Mouse (Mus musculus) embryonic facial prominence, embryonic 13.5 days (tissue): ENCODE measurements at regions not wholly inside any gene's neighbourhood (a gene's known extent, or its start where the extent isn't known, plus 50 kb on each side); places are given as distances from the start of the nearest gene placed in this dataset.
A peak's percentile ranks its signal among the peaks of the same experiment; 100 is the strongest.

Source experiments
- ATAC-seq: fragments of 200-750 bp; cut with Nextera tagmentation; 2 replicates; pipeline ENCODE4 v1.8.0; 2017; ENCODE audit warnings: low read depth; ENCODE audit not compliant: insufficient number of reproducible peaks, insufficient read depth, low FRiP score, low TSS enrichment
- H3K27ac ChIP-seq: fragments of 300-500 bp; sonication (generic); 2 replicates; pipeline ENCODE4 v1.5.1; 2015; ENCODE audit warnings: moderate library complexity, mild to moderate bottlenecking, inconsistent platforms
- H3K27me3 ChIP-seq: fragments of 300-500 bp; sonication (generic); 2 replicates; pipeline ENCODE4 v1.6.1; 2015; ENCODE audit warnings: mild to moderate bottlenecking, inconsistent platforms
- H3K36me3 ChIP-seq: fragments of 300-500 bp; sonication (generic); 2 replicates; pipeline ENCODE4 v1.6.1; 2015; ENCODE audit warnings: mild to moderate bottlenecking, inconsistent platforms
- H3K4me1 ChIP-seq: fragments of 300-500 bp; sonication (generic); 2 replicates; pipeline ENCODE4 v1.6.1; 2015; ENCODE audit warnings: inconsistent platforms
- H3K4me2 ChIP-seq: fragments of 300-500 bp; sonication (generic); 2 replicates; pipeline ENCODE4 v1.6.1; 2015; ENCODE audit warnings: moderate library complexity, mild to moderate bottlenecking, inconsistent platforms
- H3K4me3 ChIP-seq: fragments of 300-500 bp; sonication (generic); 2 replicates; pipeline ENCODE4 v1.5.1; 2015; ENCODE audit warnings: mild to moderate bottlenecking, inconsistent platforms
- H3K9ac ChIP-seq: fragments of 300-500 bp; sonication (generic); 2 replicates; pipeline ENCODE4 v1.6.1; 2015; ENCODE audit warnings: mild to moderate bottlenecking, inconsistent platforms
- H3K9me3 ChIP-seq: fragments of 300-500 bp; sonication (generic); 2 replicates; pipeline ENCODE4 v1.6.1; 2016; ENCODE audit warnings: inconsistent platforms
- WGBS: fragments of 180-500 bp; shearing (Covaris S2); methylation state at CpG from one replicate; pipeline ENCODE4 v1.1.7; 2015; ENCODE audit warnings: mixed read lengths; 5-methylcytosine and 5-hydroxymethylcytosine counted together

DNA sequence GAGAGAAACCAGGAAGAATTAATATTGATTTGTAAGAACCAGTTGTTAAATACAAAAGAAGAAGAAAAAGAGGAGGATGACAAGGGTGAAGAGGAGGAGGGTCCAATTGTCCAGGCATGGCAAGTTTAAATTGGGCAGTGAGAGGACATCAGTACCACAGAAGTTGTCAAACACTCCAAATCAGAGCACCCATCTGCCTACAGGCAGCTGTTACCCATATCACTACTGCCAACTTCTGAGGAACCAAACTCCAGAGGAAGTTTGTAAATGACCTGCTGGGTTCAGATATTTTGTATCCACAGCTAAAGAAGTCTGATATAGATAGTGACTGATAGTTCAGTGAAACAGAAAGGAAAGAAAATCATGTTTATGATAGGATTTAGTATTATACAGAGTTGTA, 802.6 kb downstream of the Gsdmc2 start:
- Histone ChIP-seq H3K4me2 (no peak overlapping the region), H3K4me1 (no peaks in the 10 kb centered on the region), H3K27me3 (no peaks in the 10 kb centered on the region), H3K27ac (no peak overlapping the region), H3K4me3 (no peak overlapping the region), H3K9me3 (no peaks in the 10 kb centered on the region), H3K36me3 (no peaks in the 10 kb centered on the region), H3K9ac (no peak overlapping the region)
- ATAC-seq, result no peak

- H3K4me1 ChIP-seq, result no peaks in the 10 kb centered on the region
- no peak overlapping the region for H3K4me2 ChIP-seq
- H3K9ac ChIP-seq, result no peak overlapping the region
- WGBS, result 90% methylated on average over 7 of the region's 7 CpGs
- no peaks in the 10 kb centered on the region for H3K36me3 ChIP-seq
- ATAC-seq, result no peak
- no peaks in the 10 kb centered on the region for H3K27me3 ChIP-seq
- H3K4me3 ChIP-seq, result no peak overlapping the region
- no peak overlapping the region for H3K27ac ChIP-seq
- no peaks in the 10 kb centered on the region for H3K9me3 ChIP-seq
These were observed 808.7 kb downstream of the Gsdmc2 start for GRCm38 (mm10) chr15:63036241-63036640.

DNA sequence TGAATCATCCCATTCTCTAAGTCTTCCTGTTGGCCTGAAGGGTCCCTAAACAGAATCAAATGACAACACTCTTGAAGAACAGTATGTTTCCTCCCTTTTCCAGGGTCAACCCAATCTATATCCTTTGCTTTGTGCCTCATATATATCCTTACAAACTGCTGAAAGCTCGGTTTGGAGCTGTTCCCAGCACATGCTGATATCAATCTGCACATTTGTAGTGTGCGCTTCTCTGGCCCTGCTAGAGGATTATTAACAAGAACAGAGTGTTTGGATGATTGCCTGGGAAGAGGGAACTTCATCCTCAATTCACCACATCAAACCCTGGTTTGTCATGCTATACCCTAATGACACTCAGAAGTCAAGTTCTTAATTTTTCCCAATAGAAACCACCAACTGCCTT, 824.2 kb downstream of the Gsdmc2 start:
- Histone ChIP-seq H3K4me3 (no peak overlapping the region), H3K4me2 (no peak overlapping the region), H3K27ac (no peak overlapping the region), H3K9me3 (no peaks in the 10 kb centered on the region), H3K27me3 (no peaks in the 10 kb centered on the region), H3K9ac (no peak overlapping the region), H3K4me1 (no peaks in the 10 kb centered on the region), H3K36me3 (no peaks in the 10 kb centered on the region)
- 35% methylated on average over 2 of the region's 2 CpGs for WGBS
- no peak for ATAC-seq

DNA sequence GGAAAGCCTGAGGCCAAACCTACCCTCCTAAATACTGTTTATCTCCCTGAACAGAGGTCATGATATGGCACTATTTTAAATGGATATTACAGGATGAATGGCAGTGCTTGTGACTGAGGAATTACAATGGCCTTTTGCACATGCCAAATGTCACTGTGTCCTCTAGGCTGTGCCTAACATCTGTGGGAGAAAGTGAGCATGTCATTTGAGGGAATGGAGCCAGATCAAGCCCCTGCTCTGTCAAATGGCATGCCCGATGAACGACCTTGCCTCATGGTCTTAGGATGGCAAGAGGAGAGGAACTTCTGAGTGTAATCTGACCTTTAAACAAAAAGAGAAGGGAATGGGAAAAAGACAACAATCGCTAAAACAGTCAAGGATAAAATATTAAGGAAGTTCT, 827.0 kb downstream of the Gsdmc2 start:
- H3K4me2 ChIP-seq, result no peak overlapping the region
- H3K27ac ChIP-seq, result no peak overlapping the region
- H3K4me1 ChIP-seq, result no peaks in the 10 kb centered on the region
- H3K9me3 ChIP-seq, result no peaks in the 10 kb centered on the region
- no peaks in the 10 kb centered on the region for H3K27me3 ChIP-seq
- no peaks in the 10 kb centered on the region for H3K36me3 ChIP-seq
- H3K9ac ChIP-seq, result no peak overlapping the region
- WGBS, result 46% methylated on average over 3 of the region's 3 CpGs
- no peak for ATAC-seq
- H3K4me3 ChIP-seq, result no peak overlapping the region

- Histone ChIP-seq H3K9me3 (no peaks in the 10 kb centered on the region), H3K4me1 (peaks cover 4% of the 10 kb centered on the region; the same call in 1 of the 2 replicates), H3K4me3 (no peak overlapping the region), H3K27me3 (no peaks in the 10 kb centered on the region), H3K4me2 (no peak overlapping the region), H3K27ac (no peak overlapping the region), H3K36me3 (no peaks in the 10 kb centered on the region), H3K9ac (no peak overlapping the region)
- ATAC-seq, result no peak
- WGBS, result 67% methylated on average over 14 of the region's 14 CpGs
These were observed 838.3 kb downstream of the Gsdmc2 start for GRCm38 (mm10) chr15:63006471-63007228.

DNA sequence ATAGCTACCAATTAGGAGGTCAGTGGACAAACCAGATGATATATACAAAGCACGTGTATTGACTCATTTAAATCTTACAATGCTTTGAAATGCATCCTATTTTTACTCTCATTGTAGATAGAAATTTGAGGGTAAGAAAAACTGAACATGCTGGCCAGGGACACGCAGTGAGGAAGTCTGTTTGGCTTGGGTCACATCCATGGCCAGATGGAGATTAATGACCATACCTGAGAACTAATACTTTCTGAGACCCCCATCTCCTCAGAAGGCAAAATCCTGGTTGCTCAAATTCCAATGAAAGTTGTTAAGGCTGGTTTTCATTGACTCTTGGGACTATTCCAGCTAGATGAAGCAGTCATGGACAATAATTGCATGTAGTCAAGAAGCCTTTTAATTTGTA, 850.3 kb downstream of the Gsdmc2 start:
- Histone ChIP-seq H3K9me3 (no peaks in the 10 kb centered on the region), H3K36me3 (no peaks in the 10 kb centered on the region), H3K4me3 (no peak overlapping the region), H3K4me1 (no peaks in the 10 kb centered on the region), H3K27me3 (no peaks in the 10 kb centered on the region), H3K9ac (no peak overlapping the region), H3K27ac (no peak overlapping the region), H3K4me2 (no peak overlapping the region)
- ATAC-seq, result no peak
- 84% methylated on average over 2 of the region's 2 CpGs for WGBS

GRCm38 (mm10) chr15:62986871-62987270, 858.1 kb downstream of the Gsdmc2 start:
- no peak overlapping the region for H3K4me3 ChIP-seq
- H3K27me3 ChIP-seq, result no peaks in the 10 kb centered on the region
- no peak overlapping the region for H3K4me2 ChIP-seq
- H3K9me3 ChIP-seq, result no peaks in the 10 kb centered on the region
- 0 out of 2 replicates have a peak, but pooled peaks cover 4% of the 10 kb centered on the region for H3K4me1 ChIP-seq
- WGBS, result 77% methylated on average over 4 of the region's 4 CpGs
- no peak overlapping the region for H3K27ac ChIP-seq
- no peak overlapping the region for H3K9ac ChIP-seq
- no peak for ATAC-seq
- no peaks in the 10 kb centered on the region for H3K36me3 ChIP-seq

GRCm38 (mm10) chr15:62986147-62986546, 858.8 kb downstream of the Gsdmc2 start:
- H3K27ac ChIP-seq, result no peak overlapping the region
- no peaks in the 10 kb centered on the region for H3K9me3 ChIP-seq
- no peak overlapping the region for H3K4me3 ChIP-seq
- no peaks in the 10 kb centered on the region for H3K36me3 ChIP-seq
- H3K4me1 ChIP-seq, result 0 out of 2 replicates have a peak, but pooled peaks cover 4% of the 10 kb centered on the region
- 80% methylated on average over 7 of the region's 7 CpGs for WGBS
- no peak overlapping the region for H3K4me2 ChIP-seq
- H3K27me3 ChIP-seq, result no peaks in the 10 kb centered on the region
- no peak overlapping the region for H3K9ac ChIP-seq
- no peak for ATAC-seq

DNA sequence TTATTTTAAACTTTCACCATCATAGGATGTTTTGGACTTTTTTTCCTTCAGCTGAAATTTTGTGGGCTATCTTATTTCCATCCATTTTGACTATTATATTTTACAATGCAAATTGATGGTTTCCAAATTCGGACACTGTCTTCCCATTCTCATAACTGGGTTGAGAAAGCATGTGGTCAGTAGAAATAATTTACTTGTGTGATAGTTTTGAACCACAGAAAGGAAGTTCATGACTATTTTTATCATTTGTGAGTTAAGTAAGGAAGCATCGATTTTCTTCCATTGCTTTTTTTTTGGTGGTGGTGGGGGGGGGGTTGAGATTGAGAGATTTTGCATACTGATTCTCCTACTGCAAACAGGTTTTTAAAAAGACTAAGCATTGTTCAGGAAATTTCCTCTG, 874.4 kb downstream of the Gsdmc2 start:
- Histone ChIP-seq H3K4me2 (no peak overlapping the region), H3K9me3 (no peaks in the 10 kb centered on the region), H3K4me3 (no peak overlapping the region), H3K27me3 (no peaks in the 10 kb centered on the region), H3K27ac (no peak overlapping the region), H3K4me1 (no peaks in the 10 kb centered on the region), H3K9ac (no peak overlapping the region), H3K36me3 (no peaks in the 10 kb centered on the region)
- ATAC-seq, result no peak
- 81% methylated on average over 2 of the region's 2 CpGs for WGBS

DNA sequence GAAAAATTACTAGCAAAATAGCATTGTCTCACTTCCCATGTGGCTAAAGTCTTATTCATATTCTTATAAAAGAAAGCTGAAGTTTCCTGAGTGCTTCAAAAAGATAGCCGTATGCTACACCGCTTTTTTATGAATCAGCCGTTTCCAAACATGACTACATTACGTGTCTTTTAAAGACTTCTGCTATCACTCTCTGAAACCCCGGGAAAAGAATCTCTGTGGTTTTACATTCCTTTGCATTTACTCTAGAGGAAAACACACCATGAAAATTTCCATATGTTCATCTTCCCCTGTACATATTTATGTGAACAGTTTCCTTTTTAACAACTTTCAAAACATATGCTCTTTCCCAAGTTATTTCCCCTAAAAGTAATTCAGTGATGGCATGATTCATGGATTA, 882.3 kb downstream of the Gsdmc2 start:
- Histone ChIP-seq H3K9me3 (no peaks in the 10 kb centered on the region), H3K36me3 (no peaks in the 10 kb centered on the region), H3K9ac (no peak overlapping the region), H3K4me3 (no peak overlapping the region), H3K27me3 (no peaks in the 10 kb centered on the region), H3K4me2 (0 out of 2 replicates have a peak overlapping the region, but pooled peaks have one; percentile 7), H3K4me1 (peaks cover 3% of the 10 kb centered on the region; the same call in 1 of the 2 replicates), H3K27ac (no peak overlapping the region; the same call in 1 of the 2 replicates)
- 21% methylated on average over 5 of the region's 5 CpGs for WGBS
- no peak for ATAC-seq

GRCm38 (mm10) chr15:62960623-62961022, 884.4 kb downstream of the Gsdmc2 start:
- no peak overlapping the region for H3K27ac ChIP-seq
- H3K4me3 ChIP-seq, result no peak overlapping the region
- no peaks in the 10 kb centered on the region for H3K27me3 ChIP-seq
- peaks cover 3% of the 10 kb centered on the region; the same call in 1 of the 2 replicates for H3K4me1 ChIP-seq
- H3K36me3 ChIP-seq, result no peaks in the 10 kb centered on the region
- no peaks in the 10 kb centered on the region for H3K9me3 ChIP-seq
- no peak for ATAC-seq
- H3K9ac ChIP-seq, result no peak overlapping the region
- WGBS, result 88% methylated on average over 1 of the region's 1 CpGs
- no peak overlapping the region for H3K4me2 ChIP-seq

- H3K4me1 ChIP-seq, result peaks cover 21% of the 10 kb centered on the region
- H3K9me3 ChIP-seq, result no peaks in the 10 kb centered on the region
- no peak for ATAC-seq
- no peaks in the 10 kb centered on the region for H3K27me3 ChIP-seq
- no peak overlapping the region for H3K27ac ChIP-seq
- H3K4me2 ChIP-seq, result no peak overlapping the region
- H3K9ac ChIP-seq, result no peak overlapping the region
- 88% methylated on average over 2 of the region's 2 CpGs for WGBS
- no peak overlapping the region for H3K4me3 ChIP-seq
- H3K36me3 ChIP-seq, result no peaks in the 10 kb centered on the region
These were observed 886.3 kb downstream of the Gsdmc2 start for GRCm38 (mm10) chr15:62958506-62959330.
